Mouse (Mus musculus) central nervous system, embryonic 11.5 days (tissue): ENCODE data around the gene Cenpm. TPM values are rescaled to one million over a fixed set of nuclear protein-coding genes. Genes with fewer than 3 reads are reported as not detected.

Source experiments
- polyA plus RNA-seq: library from polyadenylated mRNA; depleted of rRNA; stranded (reverse); fragments of >200 nt; gene quantifications from 2 replicates; pipeline ENCODE4 v1.2.3, GENCODE M21; 2012; rRNA removed

Gene Cenpm
- 45.2 and 65.4 TPM in 2 replicates for polyA plus RNA-seq

DNA sequence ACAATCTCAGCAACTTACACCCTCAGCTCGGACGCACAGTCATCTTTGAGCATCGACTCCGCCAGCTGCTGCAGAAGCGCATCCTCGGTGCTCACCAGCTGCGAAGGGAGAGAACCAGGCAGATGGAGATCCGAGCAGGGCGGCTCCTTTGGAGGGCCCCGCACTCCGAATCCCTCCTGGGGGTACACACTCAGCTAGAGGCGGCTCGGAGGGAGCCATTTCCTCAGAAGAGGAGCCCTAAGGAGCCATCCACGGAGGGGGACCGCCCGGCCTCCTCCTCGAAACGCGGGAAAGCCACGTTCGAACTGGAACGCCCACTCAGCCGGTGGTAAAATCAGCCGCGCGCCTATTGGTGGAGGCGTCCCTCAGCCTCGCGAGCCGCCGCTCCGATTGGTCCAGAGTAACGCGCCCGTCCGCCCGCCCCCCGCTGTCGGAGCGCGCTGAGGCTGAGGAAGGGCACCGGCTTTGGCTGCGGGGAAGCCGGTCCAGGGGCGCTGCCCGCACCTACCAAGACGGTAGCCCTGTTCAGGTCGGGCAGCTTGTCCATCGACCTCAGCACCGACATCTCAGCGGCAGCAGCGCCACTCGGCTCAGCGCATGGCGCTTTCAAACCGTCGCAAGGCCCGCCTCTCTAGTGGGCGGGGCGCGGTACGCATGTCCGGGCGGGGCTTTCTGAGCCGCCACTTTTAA, at the start of gene Cenpm:
Cenpm (minus strand) TSS at position 634 of the 690 bp plus-strand sequence.

DNA sequence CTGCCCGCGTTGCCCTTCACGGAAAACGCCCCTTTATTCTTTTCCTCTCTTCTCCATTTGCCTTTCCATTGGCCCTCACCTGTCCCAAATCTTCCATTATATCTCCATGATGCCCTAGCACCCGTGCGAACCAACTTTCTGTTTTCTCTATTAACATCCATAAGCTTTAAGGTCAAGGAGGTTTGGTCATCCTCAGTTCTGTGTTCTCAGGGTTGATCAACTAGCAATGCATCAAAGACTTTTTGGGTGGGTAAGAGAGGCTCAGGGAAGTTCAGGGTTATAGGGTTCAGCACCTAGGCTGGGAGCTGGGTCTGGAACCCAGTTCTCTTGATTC, 30.0 kb upstream of the Cenpm start, which contains the start of gene Sept3:
Sept3 (plus strand) TSS at position 301 of the 334 bp plus-strand sequence.

DNA sequence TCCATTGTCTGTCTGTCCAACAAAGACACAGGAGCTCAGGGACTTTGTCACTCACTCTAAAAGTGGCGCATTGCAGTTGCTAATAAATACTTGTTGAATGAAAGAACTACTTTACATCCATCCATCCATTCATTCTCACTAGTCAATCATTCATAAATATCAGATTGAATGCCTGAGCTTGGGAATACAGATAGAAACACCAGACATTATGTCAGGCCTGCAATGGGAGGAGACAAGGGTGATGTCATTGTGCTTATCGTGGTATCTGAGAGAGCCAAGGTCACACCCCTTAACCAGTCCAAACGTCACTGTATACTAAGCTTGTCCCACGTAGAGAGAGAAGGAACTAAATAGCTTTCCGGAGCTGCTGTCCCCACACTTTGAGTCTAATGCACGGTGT, 7.5 kb upstream of the Cenpm start, which contains the start of gene 1500009C09Rik:
1500009C09Rik (plus strand) TSS at position 301 of the 400 bp plus-strand sequence.

DNA sequence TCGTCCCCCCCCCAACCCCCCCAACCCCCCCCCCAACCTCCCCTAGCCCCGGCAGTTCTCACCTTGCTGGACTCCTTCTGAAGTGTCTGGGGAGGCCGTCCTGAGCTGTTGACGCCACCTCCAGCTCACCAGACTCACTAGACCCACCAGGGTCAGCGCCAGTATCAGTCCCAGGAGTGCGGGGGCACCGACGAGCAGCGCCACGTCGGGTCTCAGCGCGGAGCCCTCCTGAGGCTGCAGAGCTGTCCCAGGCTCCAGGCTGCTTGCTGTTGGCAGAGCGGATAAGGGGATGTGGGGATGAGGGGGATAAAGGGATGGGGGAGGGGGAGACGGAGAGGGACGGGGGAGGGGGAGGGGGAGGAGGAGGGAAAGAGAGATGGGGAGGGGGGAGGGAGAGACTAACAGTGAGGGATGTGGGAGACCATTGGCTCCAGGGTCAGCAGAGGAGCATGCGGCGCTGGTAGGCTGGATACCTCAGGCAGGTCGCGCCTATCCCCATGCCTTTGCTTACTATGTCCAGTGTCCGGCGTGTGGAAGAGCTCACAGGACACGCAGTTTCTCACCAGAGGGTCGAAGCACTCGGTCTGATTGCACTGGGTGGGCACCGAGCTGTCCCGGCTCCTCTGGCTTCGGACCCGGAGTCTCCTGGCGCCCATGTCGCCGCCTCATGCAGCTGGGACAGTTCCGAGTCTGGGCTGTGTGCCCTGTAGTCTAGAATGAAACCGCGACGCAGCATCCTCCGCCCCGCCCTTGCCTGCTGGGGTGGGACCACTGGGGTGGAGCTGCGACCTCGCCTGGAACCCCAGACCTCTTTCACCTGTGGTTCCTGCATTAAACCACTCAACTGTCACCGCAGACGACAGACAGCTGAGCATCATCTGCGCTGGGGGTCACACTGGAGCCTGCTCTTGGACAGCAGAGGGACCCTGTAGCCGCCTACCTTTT, 20.6 kb downstream of the Cenpm start, which contains the start of gene Tnfrsf13c:
Tnfrsf13c (minus strand) TSS at position 713 of the 945 bp plus-strand sequence.

DNA sequence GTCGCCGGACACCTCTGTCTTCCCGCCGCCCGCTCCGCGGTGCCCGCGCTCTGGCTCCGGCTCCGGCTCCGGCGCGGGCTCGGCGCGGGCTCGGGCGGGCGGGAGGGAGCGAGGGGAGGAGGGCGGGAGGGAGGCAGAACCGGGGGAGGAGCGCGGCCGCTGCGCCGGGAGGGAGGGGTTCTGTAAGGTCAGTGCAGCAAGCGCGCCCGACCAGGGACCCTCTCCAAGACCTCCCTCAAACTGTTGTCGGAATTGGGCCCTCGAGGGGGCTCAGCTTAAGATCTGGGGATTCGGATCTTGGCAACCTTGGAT, 31.8 kb downstream of the Cenpm start, which contains the start of gene Shisa8:
Shisa8 (minus strand) TSS at position 64 of the 312 bp plus-strand sequence.

Other genes starting within 250 kb of the Cenpm start
- 20.3 and 29.7 TPM in 2 replicates for gene Desi1, start 210.9 kb downstream of the Cenpm start, polyA plus RNA-seq
- gene Snu13, start 197.2 kb downstream of the Cenpm start, polyA plus RNA-seq, result 88.9 and 164 TPM in 2 replicates
- gene 4930407I10Rik, start 185.6 kb downstream of the Cenpm start, polyA plus RNA-seq, result 0.01 TPM in 1 of 2 replicates, not detected in the other
- gene Mei1, start 174.8 kb downstream of the Cenpm start, polyA plus RNA-seq, result 0.06 and 0.10 TPM in 2 replicates
- gene Ccdc134, start 116.8 kb downstream of the Cenpm start, polyA plus RNA-seq, result 23.7 and 25.0 TPM in 2 replicates
- gene Srebf2, start 97.6 kb downstream of the Cenpm start, polyA plus RNA-seq, result 120 and 126 TPM in 2 replicates
- gene Shisa8, start 31.9 kb downstream of the Cenpm start, polyA plus RNA-seq, result 0.57 and 1.2 TPM in 2 replicates
- gene Tnfrsf13c, start 20.4 kb downstream of the Cenpm start, polyA plus RNA-seq, result 0.14 and 0.28 TPM in 2 replicates
- 6.7 and 13.2 TPM in 2 replicates for gene 1500009C09Rik, start 7.6 kb upstream of the Cenpm start, polyA plus RNA-seq
- 154 and 257 TPM in 2 replicates for gene Sept3, start 30.1 kb upstream of the Cenpm start, polyA plus RNA-seq
- gene Wbp2nl, start 54.2 kb upstream of the Cenpm start, polyA plus RNA-seq, result 0.18 and 0.19 TPM in 2 replicates
- 47.0 and 64.3 TPM in 2 replicates for gene Naga, start 94.2 kb upstream of the Cenpm start, polyA plus RNA-seq
- 4.6 and 5.6 TPM in 2 replicates for gene Pheta2, start 94.2 kb upstream of the Cenpm start, polyA plus RNA-seq
- gene Smdt1, start 94.2 kb upstream of the Cenpm start, polyA plus RNA-seq, result 188 and 236 TPM in 2 replicates
- 289 and 293 TPM in 2 replicates for gene Ndufa6, start 109.6 kb upstream of the Cenpm start, polyA plus RNA-seq
- 11.4 and 15.8 TPM in 2 replicates for gene Cyp2d22, start 135.5 kb upstream of the Cenpm start, polyA plus RNA-seq
- not detected in 2 replicates for gene Cyp2d11, start 149.3 kb upstream of the Cenpm start, polyA plus RNA-seq
- 0.34 and 0.62 TPM in 2 replicates for gene Cyp2d10, start 162.4 kb upstream of the Cenpm start, polyA plus RNA-seq
- gene Cyp2d9, start 188.7 kb upstream of the Cenpm start, polyA plus RNA-seq, result 0.09 TPM in 1 of 2 replicates, not detected in the other